Mouse (Mus musculus) lung, embryonic 14.5 days (tissue): ENCODE measurements around the gene Zc3h18. TPM values are rescaled to one million over a fixed set of nuclear protein-coding genes. Genes with fewer than 3 reads are reported as not detected.

Experiments used
- ATAC-seq: fragments of 200-750 bp; cut with Nextera tagmentation; 2 replicates; pipeline ENCODE4 v1.8.0; 2017; ENCODE audit warnings: mild to moderate bottlenecking, moderate TSS enrichment, moderate library complexity; ENCODE audit not compliant: insufficient read depth
- DNase-seq: peaks from one replicate; pipeline ENCODE4 v3.0.0-alpha.2; 2015
- H3K27ac ChIP-seq: fragments of 300-500 bp; sonication (generic); 2 replicates; pipeline ENCODE4 v1.5.1; 2014; ENCODE audit warnings: low read depth, mild to moderate bottlenecking, moderate library complexity
- H3K27me3 ChIP-seq: fragments of 300-500 bp; sonication (generic); 2 replicates; pipeline ENCODE4 v1.6.1; 2014; ENCODE audit warnings: low read length, control low read depth; ENCODE audit not compliant: insufficient read depth
- H3K36me3 ChIP-seq: fragments of 300-500 bp; sonication (generic); 2 replicates; pipeline ENCODE4 v1.6.1; 2014; ENCODE audit warnings: control low read depth; ENCODE audit not compliant: insufficient read depth
- H3K4me1 ChIP-seq: fragments of 300-500 bp; sonication (generic); 2 replicates; pipeline ENCODE4 v1.6.1; 2014; ENCODE audit warnings: antibody characterized with exemption, control low read depth; ENCODE audit not compliant: insufficient read depth
- H3K4me2 ChIP-seq: fragments of 300-500 bp; sonication (generic); 2 replicates; pipeline ENCODE4 v1.6.1; 2014; ENCODE audit warnings: mild to moderate bottlenecking
- H3K4me3 ChIP-seq: fragments of 300-500 bp; sonication (generic); 2 replicates; pipeline ENCODE4 v1.5.1; 2014; ENCODE audit warnings: low read depth, low read length
- H3K9ac ChIP-seq: fragments of 300-500 bp; sonication (generic); 2 replicates; pipeline ENCODE4 v1.6.1; 2014
- H3K9me3 ChIP-seq: fragments of 300-500 bp; sonication (generic); 2 replicates; pipeline ENCODE4 v1.6.1; 2016; ENCODE audit warnings: low read depth, low read length, control low read depth
- CTCF ChIP-seq: IDR thresholded peaks from 2 replicates; pipeline ENCODE4 v1.5.1; 2016; ENCODE audit warnings: antibody characterized with exemption, low read depth
- WGBS: fragments of 180-500 bp; shearing (Covaris S2); extraction: QIAGEN DNeasy Blood & Tissue Kit; methylation state at CpG from one replicate; pipeline ENCODE4 v1.1.7; 2014; 5-methylcytosine and 5-hydroxymethylcytosine counted together
- polyA plus RNA-seq: library from polyadenylated mRNA; unstranded; fragments of >200 nt; fragmentation: Nextera tagmentation; extraction: Ambion mirVana; gene quantifications from 2 replicates; pipeline ENCODE4 v1.2.1, GENCODE M21; 2014

Gene Zc3h18
- polyA plus RNA-seq, 1 experiment from 2014 or later, result 44.3 TPM

GRCm38 (mm10) chr8:122460524-122461472 is 84.4 kb downstream of the Zc3h18 start, which contains the start of gene Snai3:
Gene Snai3, minus strand, starts transcription at chr8:122460733.
- Histone ChIP-seq H3K36me3 (peaks cover 1% of the 10 kb centered on the region; the same call in 1 of the 2 replicates), H3K27ac (0 out of 2 replicates have a peak within 1 kb of the TSS, but pooled peaks have one; percentile 18), H3K27me3 (peaks cover 34% of the 10 kb centered on the region), H3K9ac (peak within 1 kb of the TSS; percentile 32; the same call in 1 of the 2 replicates), H3K9me3 (no peaks in the 10 kb centered on the region), H3K4me2 (peak within 1 kb of the TSS; percentile 64), H3K4me1 (0 out of 2 replicates have a peak, but pooled peaks cover 10% of the 10 kb centered on the region), H3K4me3 (peak within 1 kb of the TSS; percentile 32)
- 2% methylated on average over 56 of the region's 56 CpGs for WGBS
- TF ChIP-seq CTCF, result no peak
- peak; percentile 76 for ATAC-seq
- peak; percentile 72 for DNase-seq

- H3K4me2 ChIP-seq, result no peak overlapping the region; the same call in 1 of the 2 replicates
- H3K27me3 ChIP-seq, result peaks cover 34% of the 10 kb centered on the region
- WGBS, result 56% methylated on average over 11 of the region's 11 CpGs
- ATAC-seq, result no peak
- no peaks in the 10 kb centered on the region for H3K9me3 ChIP-seq
- H3K4me3 ChIP-seq, result no peak overlapping the region
- peaks cover 9% of the 10 kb centered on the region for H3K36me3 ChIP-seq
- H3K9ac ChIP-seq, result no peak overlapping the region
- H3K27ac ChIP-seq, result 0 out of 2 replicates have a peak overlapping the region, but pooled peaks have one; percentile 18
- no peak for TF ChIP-seq CTCF
- no peak for DNase-seq
- 0 out of 2 replicates have a peak, but pooled peaks cover 10% of the 10 kb centered on the region for H3K4me1 ChIP-seq
Measured at GRCm38 (mm10) chr8:122461473-122462148, 85.2 kb downstream of the Zc3h18 start.

- Histone ChIP-seq H3K27me3 (peaks cover 34% of the 10 kb centered on the region), H3K4me1 (0 out of 2 replicates have a peak, but pooled peaks cover 10% of the 10 kb centered on the region), H3K9ac (no peak overlapping the region), H3K27ac (no peak overlapping the region), H3K36me3 (peaks cover 18% of the 10 kb centered on the region), H3K9me3 (no peaks in the 10 kb centered on the region), H3K4me3 (no peak overlapping the region), H3K4me2 (no peak overlapping the region)
- no peak for TF ChIP-seq CTCF
- ATAC-seq (no peak), DNase-seq (no peak)
- WGBS, result 64% methylated on average over 8 of the region's 8 CpGs
Measured at GRCm38 (mm10) chr8:122462510-122462909, 86.1 kb downstream of the Zc3h18 start.

GRCm38 (mm10) chr8:122463651-122464640 is 87.5 kb downstream of the Zc3h18 start:
- ATAC-seq, result no peak
- H3K27ac ChIP-seq, result peak overlapping the region; percentile 36; the same call in 1 of the 2 replicates
- no peak for TF ChIP-seq CTCF
- H3K36me3 ChIP-seq, result peaks cover 32% of the 10 kb centered on the region
- peaks cover 28% of the 10 kb centered on the region for H3K27me3 ChIP-seq
- 0 out of 2 replicates have a peak, but pooled peaks cover 10% of the 10 kb centered on the region for H3K4me1 ChIP-seq
- no peak overlapping the region for H3K4me2 ChIP-seq
- WGBS, result 24% methylated on average over 12 of the region's 12 CpGs
- H3K4me3 ChIP-seq, result no peak overlapping the region
- H3K9me3 ChIP-seq, result no peaks in the 10 kb centered on the region
- no peak overlapping the region for H3K9ac ChIP-seq
- DNase-seq, result no peak

GRCm38 (mm10) chr8:122464985-122465384 is 88.6 kb downstream of the Zc3h18 start:
- Histone ChIP-seq H3K4me1 (0 out of 2 replicates have a peak, but pooled peaks cover 10% of the 10 kb centered on the region), H3K9me3 (no peaks in the 10 kb centered on the region), H3K36me3 (peaks cover 35% of the 10 kb centered on the region), H3K4me2 (no peak overlapping the region), H3K9ac (no peak overlapping the region), H3K4me3 (no peak overlapping the region), H3K27me3 (peaks cover 18% of the 10 kb centered on the region), H3K27ac (no peak overlapping the region)
- ATAC-seq (no peak), DNase-seq (no peak)
- WGBS, result 65% methylated on average over 7 of the region's 7 CpGs
- TF ChIP-seq CTCF, result no peak

Other genes with a start within 250 kb of the Zc3h18 start
- 2.7 and 2.9 TPM in 2 replicates for gene Zfpm1, start 94.5 kb upstream of the Zc3h18 start, polyA plus RNA-seq
- not detected in 2 replicates for gene Trhr2, start 15.9 kb upstream of the Zc3h18 start, polyA plus RNA-seq
- gene Il17c, start 45.4 kb downstream of the Zc3h18 start, polyA plus RNA-seq, result 0.27 TPM in 1 of 2 replicates, not detected in the other
- gene Cyba, start 56.3 kb downstream of the Zc3h18 start, polyA plus RNA-seq, result 165 and 175 TPM in 2 replicates
- gene Mvd, start 66.8 kb downstream of the Zc3h18 start, polyA plus RNA-seq, result 27.1 and 29.5 TPM in 2 replicates
- 0.87 and 1.3 TPM in 2 replicates for gene Snai3, start 84.1 kb downstream of the Zc3h18 start, polyA plus RNA-seq
- gene Rnf166, start 99.5 kb downstream of the Zc3h18 start, polyA plus RNA-seq, result 34.7 and 37.2 TPM in 2 replicates
- gene Ctu2, start 99.5 kb downstream of the Zc3h18 start, polyA plus RNA-seq, result 45.4 and 56.2 TPM in 2 replicates
- 26.6 and 27.7 TPM in 2 replicates for gene Piezo1, start 174.7 kb downstream of the Zc3h18 start, polyA plus RNA-seq
- 47.1 and 50.3 TPM in 2 replicates for gene Cdt1, start 191.4 kb downstream of the Zc3h18 start, polyA plus RNA-seq
- gene Aprt, start 200.3 kb downstream of the Zc3h18 start, polyA plus RNA-seq, result 338 and 366 TPM in 2 replicates
- gene Galns, start 234.9 kb downstream of the Zc3h18 start, polyA plus RNA-seq, result 11.7 and 12.5 TPM in 2 replicates
- gene Trappc2l, start 235.0 kb downstream of the Zc3h18 start, polyA plus RNA-seq, result 49.7 and 57.2 TPM in 2 replicates
- gene Pabpn1l, start 246.1 kb downstream of the Zc3h18 start, polyA plus RNA-seq, result not detected in 2 replicates